Mouse (Mus musculus) liver, adult 10 weeks (tissue): ENCODE measurements around the gene Rdh5. TPM values are rescaled to one million over a fixed set of nuclear protein-coding genes. Genes with fewer than 3 reads are reported as not detected.

Experiments used
- polyA plus RNA-seq: library from polyadenylated mRNA; stranded (reverse); fragments of 350-450 nt; fragmentation: Illumina TruSeq; extraction: RNeasy Lipid Tissue Mini Kit (QIAGEN cat#74804); gene quantifications from one replicate; pipeline ENCODE4 v1.2.3, GENCODE M21; 2014; ENCODE audit warnings: low read depth, low replicate concordance

The Rdh5 gene
- 7.7 TPM for polyA plus RNA-seq

DNA sequence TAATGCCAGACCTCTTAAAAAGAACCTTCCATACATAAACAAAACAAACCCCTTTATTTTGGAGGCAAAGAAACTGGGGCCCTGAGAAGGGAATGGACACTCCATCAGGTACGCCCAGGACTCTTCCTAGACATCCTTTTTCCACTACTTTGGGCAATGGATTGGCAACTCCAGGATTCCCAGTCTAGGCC, at the start of gene Rdh5:
Gene Rdh5, minus strand, starts transcription at position 67 of the 191 bp plus-strand sequence.

DNA sequence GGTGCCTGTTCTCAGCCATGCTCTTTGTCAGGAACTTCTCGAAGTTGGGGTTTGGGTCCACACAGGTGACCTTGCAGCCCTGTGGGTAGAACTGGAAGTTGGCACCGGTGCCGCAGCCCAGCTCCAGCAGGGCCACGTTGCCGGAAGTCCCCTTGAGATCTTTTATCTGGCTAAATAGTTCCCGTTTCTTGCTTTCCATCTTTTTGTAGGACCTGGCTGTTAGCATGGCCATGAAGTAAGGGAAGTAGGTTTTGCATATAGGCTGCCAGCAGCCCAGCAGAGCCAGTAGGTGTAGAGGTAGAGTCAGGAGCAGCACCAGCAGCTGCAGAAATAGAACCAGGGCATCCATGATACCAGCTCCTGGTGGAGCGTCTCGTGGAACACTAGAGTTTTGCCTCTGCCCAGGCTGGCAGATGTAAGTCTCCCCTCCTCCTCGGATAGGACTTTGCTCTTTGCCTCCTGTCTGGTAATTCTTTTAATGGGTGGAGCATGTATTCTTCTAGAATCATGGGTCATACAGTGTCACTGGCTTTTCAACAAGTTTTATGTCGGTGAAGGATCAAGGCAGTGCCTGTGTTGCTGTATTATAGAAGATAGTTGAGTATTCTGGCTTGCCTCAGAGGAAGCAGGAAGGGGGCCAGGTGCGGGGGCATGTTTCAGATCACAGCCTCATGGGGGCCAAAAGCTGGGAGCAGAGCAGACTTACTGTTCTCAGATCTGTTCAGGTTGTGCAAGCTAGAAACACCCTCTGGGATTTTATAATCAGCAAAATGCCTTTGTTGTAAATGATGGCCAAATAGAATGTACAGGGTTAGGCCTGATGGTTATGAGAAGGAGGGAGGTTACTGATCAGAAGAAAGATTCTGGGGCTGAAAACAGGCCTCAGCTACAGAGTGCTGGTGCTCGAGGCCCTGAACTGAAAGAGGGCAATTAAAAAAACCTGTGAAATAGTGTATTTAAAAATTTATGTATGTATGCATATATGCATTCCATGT, 38.2 kb upstream of the Rdh5 start, which contains the start of gene Mettl7b:
Gene Mettl7b, minus strand, starts transcription at position 399 of the 995 bp plus-strand sequence.

DNA sequence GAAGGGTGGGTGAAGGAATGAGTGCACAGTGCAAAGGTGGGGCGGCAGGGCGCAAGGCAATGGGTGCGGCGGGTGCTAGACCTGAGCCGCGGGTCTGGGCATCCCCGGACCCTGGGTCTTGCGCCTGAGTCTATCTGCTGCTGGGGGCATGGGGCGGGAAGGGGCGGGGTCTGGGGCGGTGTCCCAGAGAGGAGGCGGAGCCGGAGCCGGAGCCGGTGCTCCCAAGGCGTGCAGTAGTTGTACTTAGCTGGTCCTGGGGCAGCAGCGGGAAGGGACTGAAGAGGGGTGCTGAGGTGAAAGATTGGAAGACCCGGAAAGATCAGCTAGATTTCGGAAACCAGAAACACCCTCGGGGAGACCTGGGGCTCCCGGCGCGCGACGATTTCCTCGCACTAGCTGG, 10.9 kb upstream of the Rdh5 start, which contains the start of gene Itga7:
Gene Itga7, plus strand, starts transcription at position 245 of the 400 bp plus-strand sequence.

DNA sequence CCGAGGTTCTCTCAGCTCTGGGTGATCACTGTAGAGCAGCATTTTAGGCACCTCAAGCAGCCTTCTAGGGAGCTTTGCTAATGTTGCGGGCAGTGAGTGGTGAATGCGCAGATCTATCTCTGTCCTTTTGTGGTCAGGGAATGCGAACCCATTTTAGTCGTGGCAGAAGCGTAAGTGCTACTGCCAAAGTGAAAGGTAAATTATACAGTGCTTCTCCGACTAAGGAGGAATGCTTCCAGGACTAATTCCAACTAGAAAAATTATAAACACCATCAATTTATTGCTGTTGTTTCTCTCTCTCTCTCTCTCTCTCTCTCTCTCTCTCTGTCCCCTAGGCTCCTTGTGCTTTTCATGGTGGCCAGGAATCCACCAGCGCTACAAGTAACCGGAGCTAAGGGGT, 1.2 kb upstream of the Rdh5 start, which contains the start of gene Bloc1s1:
Gene Bloc1s1, minus strand, starts transcription at position 101 of the 400 bp plus-strand sequence.

DNA sequence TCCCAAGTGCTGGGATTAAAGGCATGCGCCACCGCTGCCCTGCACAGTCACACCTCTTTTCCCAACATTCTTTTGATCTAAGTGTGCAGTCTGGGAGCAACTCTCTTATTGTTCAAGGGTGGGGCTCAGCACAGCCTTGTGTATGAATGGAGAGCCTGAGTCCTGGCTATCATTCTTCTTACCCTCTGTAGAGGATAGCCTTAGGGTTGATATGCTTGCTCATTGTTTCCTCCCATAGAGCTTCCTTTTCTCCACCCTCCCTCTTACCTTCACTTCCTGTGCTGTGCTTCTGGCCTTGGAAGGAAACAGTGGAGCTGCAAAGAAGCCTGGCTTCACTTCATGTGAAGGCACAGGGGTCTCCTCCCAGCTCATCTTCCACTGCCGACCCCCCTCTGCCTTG, 22.0 kb downstream of the Rdh5 start, which contains the start of gene Cd63:
Gene Cd63, plus strand, starts transcription at position 292 of the 400 bp plus-strand sequence.

DNA sequence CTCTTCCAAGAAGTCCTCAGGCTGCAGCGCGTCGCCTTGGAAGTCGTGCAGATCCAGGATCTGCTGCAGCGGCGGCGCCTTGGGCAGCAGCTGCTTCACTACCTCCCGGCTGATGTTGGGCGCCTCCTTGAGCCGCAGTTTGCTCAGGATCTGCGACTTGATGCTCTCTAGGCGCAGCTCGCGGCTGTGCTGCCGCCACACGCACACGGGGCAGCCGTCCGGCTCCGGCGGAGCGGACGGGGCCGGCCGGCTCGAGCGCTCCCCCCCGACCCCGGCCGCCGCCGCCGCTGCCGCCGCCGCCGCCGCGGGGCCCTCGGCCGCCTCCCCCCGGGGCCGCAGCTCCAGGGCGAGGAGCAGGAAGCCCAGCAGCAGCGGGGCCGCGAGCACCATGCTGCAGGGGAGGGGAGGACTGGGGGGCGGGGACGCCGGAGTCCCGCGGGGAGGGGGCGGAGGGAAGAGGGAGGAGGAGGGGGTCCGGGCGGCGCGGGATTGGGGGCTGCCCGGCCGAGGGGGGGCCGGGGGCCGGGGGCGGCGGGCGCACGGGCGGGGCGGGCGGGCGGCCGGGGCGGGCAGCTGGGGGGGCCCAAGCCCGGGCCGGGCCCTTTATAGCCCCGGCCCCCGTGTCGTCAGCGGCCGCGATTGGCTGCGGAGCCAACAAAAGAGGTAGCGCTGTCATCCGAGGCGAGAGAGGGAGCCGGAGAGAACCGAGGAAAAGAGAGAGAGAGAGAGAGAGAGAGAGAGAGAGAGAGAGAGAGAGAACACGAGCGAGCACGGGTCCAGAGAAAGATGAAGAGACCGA, 31.2 kb downstream of the Rdh5 start, which contains the start of gene Gdf11:
Gene Gdf11, minus strand, starts transcription at position 423 of the 799 bp plus-strand sequence.

Other genes with a start within 250 kb of the Rdh5 start
- gene Suox, start 248.8 kb downstream of the Rdh5 start, polyA plus RNA-seq = 75.1 TPM
- gene Rab5b, start 226.6 kb downstream of the Rdh5 start, polyA plus RNA-seq = 81.8 TPM
- gene Pmel, start 218.7 kb downstream of the Rdh5 start, polyA plus RNA-seq = not detected
- 5.6 TPM for gene Cdk2, start 217.9 kb downstream of the Rdh5 start, polyA plus RNA-seq
- gene Dgka, start 178.0 kb downstream of the Rdh5 start, polyA plus RNA-seq = 5.1 TPM
- 2.5 TPM for gene Pym1, start 175.0 kb downstream of the Rdh5 start, polyA plus RNA-seq
- 56.0 TPM for gene Mmp19, start 132.0 kb downstream of the Rdh5 start, polyA plus RNA-seq
- 19.5 TPM for gene Dnajc14, start 118.8 kb downstream of the Rdh5 start, polyA plus RNA-seq
- 2.1 TPM for gene Tmem198b, start 118.5 kb downstream of the Rdh5 start, polyA plus RNA-seq
- 153 TPM for gene Sarnp, start 105.6 kb downstream of the Rdh5 start, polyA plus RNA-seq
- 126 TPM for gene Ormdl2, start 101.2 kb downstream of the Rdh5 start, polyA plus RNA-seq
- not detected for gene Gdf11, start 31.2 kb downstream of the Rdh5 start, polyA plus RNA-seq
- 7.7 TPM for gene Cd63, start 21.9 kb downstream of the Rdh5 start, polyA plus RNA-seq
- 15.0 TPM for gene Bloc1s1, start 1.1 kb upstream of the Rdh5 start, polyA plus RNA-seq
- 0.69 TPM for gene Itga7, start 10.9 kb upstream of the Rdh5 start, polyA plus RNA-seq
- gene Mettl7b, start 38.1 kb upstream of the Rdh5 start, polyA plus RNA-seq = 198 TPM
- not detected for gene Olfr9, start 66.5 kb upstream of the Rdh5 start, polyA plus RNA-seq
- gene Olfr763, start 87.9 kb upstream of the Rdh5 start, polyA plus RNA-seq = not detected
- not detected for gene Olfr764-ps1, start 117.0 kb upstream of the Rdh5 start, polyA plus RNA-seq
- gene Olfr765, start 127.1 kb upstream of the Rdh5 start, polyA plus RNA-seq = not detected
- gene Olfr766-ps1, start 146.1 kb upstream of the Rdh5 start, polyA plus RNA-seq = not detected
- not detected for gene Olfr767, start 160.0 kb upstream of the Rdh5 start, polyA plus RNA-seq
- gene Olfr768, start 176.5 kb upstream of the Rdh5 start, polyA plus RNA-seq = not detected
- gene Olfr769, start 195.0 kb upstream of the Rdh5 start, polyA plus RNA-seq = not detected
- gene Olfr770, start 216.1 kb upstream of the Rdh5 start, polyA plus RNA-seq = not detected
- not detected for gene Olfr771, start 241.9 kb upstream of the Rdh5 start, polyA plus RNA-seq